Mouse (Mus musculus): ENCODE measurements at regions not wholly inside any gene's neighbourhood (a gene's known extent, or its start where the extent isn't known, plus 50 kb on each side); places are given as distances from the start of the nearest gene placed in this dataset.
"Not testable (repeated sequence)": the region's sequence is repeated elsewhere in the genome, so short reads cannot be mapped to it uniquely, and the experiment has no call there.

DNA sequence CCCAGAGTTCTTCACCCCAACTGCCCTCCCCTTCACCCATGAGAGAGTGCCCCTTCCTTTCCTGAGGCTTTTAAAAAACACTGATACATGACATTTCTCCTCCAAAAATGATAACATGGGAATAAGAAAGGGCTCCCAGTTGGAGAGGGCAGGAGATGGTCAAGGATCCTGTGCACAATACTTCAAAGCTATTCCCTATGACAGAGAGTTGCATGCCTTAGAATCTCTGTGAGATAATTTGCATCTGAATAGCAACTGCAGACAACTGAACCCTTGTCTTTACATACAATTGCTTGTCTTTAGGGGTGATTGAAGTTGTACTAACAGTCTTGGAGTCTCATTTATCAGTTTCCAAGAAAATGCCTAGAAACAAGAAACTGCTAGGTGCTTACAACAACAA is 610.7 kb upstream of the Adam24 start:
- no peaks in the 10 kb centered on the region for H3K4me1 ChIP-seq
- H3K36me3 ChIP-seq, result no peaks in the 10 kb centered on the region
- H3K4me3 ChIP-seq, result no peak overlapping the region
- H3K4me2 ChIP-seq, result no peak overlapping the region
- H3K27ac ChIP-seq, result no peak overlapping the region
- no peaks in the 10 kb centered on the region for H3K9me3 ChIP-seq
- no peak for ATAC-seq (ENCODE audit: borderline replicate concordance, extremely low read depth, low FRiP score, low TSS enrichment)
- no peaks in the 10 kb centered on the region for H3K27me3 ChIP-seq
- no peak overlapping the region for H3K9ac ChIP-seq

GRCm38 (mm10) chr8:40071131-40071530 is 603.7 kb upstream of the Adam24 start:
- H3K4me2 ChIP-seq, result no peak overlapping the region
- 64% methylated on average over 2 of the region's 2 CpGs for WGBS
- H3K27ac ChIP-seq, result no peak overlapping the region
- no peak for ATAC-seq (ENCODE audit: borderline replicate concordance, extremely low read depth, low FRiP score, low TSS enrichment)
- no peaks in the 10 kb centered on the region for H3K9me3 ChIP-seq
- H3K9ac ChIP-seq, result no peak overlapping the region
- H3K27me3 ChIP-seq, result no peaks in the 10 kb centered on the region
- no peaks in the 10 kb centered on the region for H3K4me1 ChIP-seq
- no peak overlapping the region for H3K4me3 ChIP-seq
- H3K36me3 ChIP-seq, result no peaks in the 10 kb centered on the region

DNA sequence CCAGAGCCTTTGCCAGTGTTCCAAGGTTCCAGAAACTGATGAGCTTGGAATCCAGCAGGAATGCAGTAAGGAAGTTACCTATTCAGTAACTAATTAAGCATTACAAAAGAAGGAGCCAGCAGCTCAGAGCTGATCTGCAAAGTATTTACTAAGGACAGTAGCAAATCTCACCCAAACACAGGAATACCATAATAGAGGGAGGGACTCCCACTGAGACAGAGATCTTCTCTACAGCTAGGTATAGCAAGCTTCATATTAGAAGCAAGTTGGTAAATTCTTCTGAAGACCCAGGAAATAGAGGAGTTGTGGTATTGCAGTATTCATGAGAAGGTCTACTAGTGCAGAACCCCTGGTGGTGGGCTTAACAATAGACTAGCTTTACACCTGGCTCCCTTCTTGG is 593.9 kb upstream of the Adam24 start:
- not testable (repeated sequence) for H3K4me1 ChIP-seq; H3K27ac ChIP-seq; H3K36me3 ChIP-seq; H3K9me3 ChIP-seq; H3K27me3 ChIP-seq; H3K9ac ChIP-seq; ATAC-seq (ENCODE audit: borderline replicate concordance, extremely low read depth, low FRiP score, low TSS enrichment); H3K4me2 ChIP-seq; H3K4me3 ChIP-seq

DNA sequence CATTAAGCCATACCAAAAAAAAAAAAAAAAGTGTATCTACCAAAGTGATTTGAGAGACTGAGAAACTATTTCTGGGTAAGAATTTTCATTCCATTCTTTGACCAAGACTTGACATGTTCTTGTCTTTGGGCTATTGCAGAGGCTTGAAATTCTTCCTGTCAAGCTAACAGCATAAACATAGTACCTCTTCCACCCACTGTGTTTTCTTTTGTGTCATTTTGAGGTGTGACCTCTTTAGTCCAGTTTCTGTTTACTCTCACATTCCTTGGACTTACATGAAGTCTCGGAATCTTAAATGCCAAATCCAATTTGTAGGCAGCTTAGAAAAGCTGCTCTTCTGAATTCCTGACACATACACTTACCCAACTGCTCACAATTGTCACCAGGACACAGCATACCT is 590.7 kb upstream of the Adam24 start:
- 20% methylated on average over 1 of the region's 1 CpGs for WGBS
- H3K27ac ChIP-seq, result no peak overlapping the region

GRCm38 (mm10) chr8:40089377-40089776 is 585.5 kb upstream of the Adam24 start:
- Histone ChIP-seq H3K4me3 (no peak overlapping the region), H3K4me1 (no peaks in the 10 kb centered on the region), H3K27me3 (no peaks in the 10 kb centered on the region), H3K36me3 (no peaks in the 10 kb centered on the region), H3K9ac (no peak overlapping the region), H3K4me2 (no peak overlapping the region), H3K27ac (no peak overlapping the region), H3K9me3 (no peaks in the 10 kb centered on the region)
- WGBS, result 78% methylated on average over 4 of the region's 4 CpGs
- no peak for ATAC-seq (ENCODE audit: borderline replicate concordance, extremely low read depth, low FRiP score, low TSS enrichment)

More for the DNA sequence above, 590.7 kb upstream of the Adam24 start:
- Histone ChIP-seq H3K9me3 (no peaks in the 10 kb centered on the region), H3K36me3 (no peaks in the 10 kb centered on the region), H3K9ac (no peak overlapping the region), H3K4me2 (no peak overlapping the region), H3K4me1 (no peaks in the 10 kb centered on the region), H3K4me3 (no peak overlapping the region), H3K27me3 (no peaks in the 10 kb centered on the region)
- no peak for ATAC-seq (ENCODE audit: borderline replicate concordance, extremely low read depth, low FRiP score, low TSS enrichment)

GRCm38 (mm10) chr8:40124402-40124801 is 550.5 kb upstream of the Adam24 start:
- no peaks in the 10 kb centered on the region for H3K36me3 ChIP-seq
- H3K9me3 ChIP-seq, result no peaks in the 10 kb centered on the region
- no peaks in the 10 kb centered on the region for H3K4me1 ChIP-seq
- no peak overlapping the region for H3K27ac ChIP-seq
- H3K4me3 ChIP-seq, result no peak overlapping the region
- H3K4me2 ChIP-seq, result no peak overlapping the region
- H3K9ac ChIP-seq, result no peak overlapping the region
- 77% methylated on average over 3 of the region's 3 CpGs for WGBS
- no peaks in the 10 kb centered on the region for H3K27me3 ChIP-seq
- ATAC-seq (ENCODE audit: borderline replicate concordance, extremely low read depth, low FRiP score, low TSS enrichment), result no peak

DNA sequence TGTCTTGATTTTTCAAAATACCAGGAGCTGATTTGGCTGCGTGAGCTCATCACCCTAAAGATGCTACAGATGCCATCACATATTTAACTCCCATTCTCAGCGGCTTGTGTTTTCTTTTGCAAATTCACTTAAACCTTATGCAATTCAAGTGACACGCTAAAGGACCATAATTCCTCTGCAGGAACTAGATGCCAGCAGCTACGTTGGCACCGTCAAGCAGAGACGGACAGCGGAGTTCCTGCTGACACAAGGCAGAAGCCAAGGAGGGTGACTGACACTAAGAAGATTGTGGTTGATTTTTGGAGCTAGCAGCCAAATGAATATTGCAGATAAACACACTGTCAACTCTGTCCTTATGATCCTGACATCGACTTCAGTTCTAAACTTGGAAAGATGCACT is 547.7 kb upstream of the Adam24 start:
- no peak overlapping the region for H3K4me2 ChIP-seq
- no peak overlapping the region for H3K9ac ChIP-seq
- H3K27ac ChIP-seq, result no peak overlapping the region
- no peak for ATAC-seq (ENCODE audit: borderline replicate concordance, extremely low read depth, low FRiP score, low TSS enrichment)
- H3K9me3 ChIP-seq, result no peaks in the 10 kb centered on the region
- H3K36me3 ChIP-seq, result no peaks in the 10 kb centered on the region
- H3K4me1 ChIP-seq, result no peaks in the 10 kb centered on the region
- WGBS, result 77% methylated on average over 8 of the region's 8 CpGs
- H3K4me3 ChIP-seq, result no peak overlapping the region
- H3K27me3 ChIP-seq, result no peaks in the 10 kb centered on the region

DNA sequence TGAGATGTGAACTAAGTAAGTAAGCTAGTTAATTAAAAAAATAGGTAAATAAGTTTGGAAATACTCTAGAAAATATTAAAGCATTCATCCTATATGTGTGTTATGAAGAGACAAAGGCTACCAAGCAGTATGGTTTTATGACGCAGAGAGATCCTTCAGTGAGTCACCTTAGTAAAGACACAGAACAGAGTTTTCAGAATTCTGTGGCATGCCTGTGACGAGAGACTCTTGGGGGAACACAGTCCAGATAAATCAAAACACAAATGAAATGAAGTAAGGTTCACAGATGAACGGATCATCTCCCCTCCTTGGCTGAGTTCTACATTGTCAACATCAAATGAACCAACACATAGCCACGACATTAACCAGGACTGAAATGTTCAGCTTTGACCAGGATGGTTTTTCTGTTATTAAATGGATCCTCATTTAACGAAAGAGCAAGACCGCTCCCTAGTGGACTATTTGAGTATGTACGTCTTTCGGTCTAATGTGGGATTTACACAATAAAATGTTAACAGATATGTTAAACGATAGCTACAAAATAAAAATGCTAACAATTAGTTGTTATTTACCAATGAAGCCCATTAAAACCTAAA is 542.1 kb upstream of the Adam24 start:
- Histone ChIP-seq H3K9me3 (no peaks in the 10 kb centered on the region), H3K27me3 (no peaks in the 10 kb centered on the region), H3K4me2 (no peak overlapping the region), H3K4me3 (no peak overlapping the region), H3K36me3 (no peaks in the 10 kb centered on the region), H3K4me1 (no peaks in the 10 kb centered on the region), H3K27ac (no peak overlapping the region), H3K9ac (no peak overlapping the region)
- WGBS, result 21% methylated on average over 9 of the region's 9 CpGs
- ATAC-seq (ENCODE audit: borderline replicate concordance, extremely low read depth, low FRiP score, low TSS enrichment), result no peak

GRCm38 (mm10) chr8:40150911-40151797 is 523.7 kb upstream of the Adam24 start:
- H3K4me3 ChIP-seq, result no peak overlapping the region
- H3K9me3 ChIP-seq, result no peaks in the 10 kb centered on the region
- no peak overlapping the region for H3K27ac ChIP-seq
- ATAC-seq (ENCODE audit: borderline replicate concordance, extremely low read depth, low FRiP score, low TSS enrichment), result peak; percentile 52; the same call in 1 of the 2 replicates
- 16% methylated on average over 21 of the region's 21 CpGs for WGBS
- peak overlapping the region; percentile 40 for H3K4me2 ChIP-seq
- H3K36me3 ChIP-seq, result no peaks in the 10 kb centered on the region
- no peaks in the 10 kb centered on the region for H3K27me3 ChIP-seq
- no peak overlapping the region for H3K9ac ChIP-seq
- no peaks in the 10 kb centered on the region for H3K4me1 ChIP-seq

DNA sequence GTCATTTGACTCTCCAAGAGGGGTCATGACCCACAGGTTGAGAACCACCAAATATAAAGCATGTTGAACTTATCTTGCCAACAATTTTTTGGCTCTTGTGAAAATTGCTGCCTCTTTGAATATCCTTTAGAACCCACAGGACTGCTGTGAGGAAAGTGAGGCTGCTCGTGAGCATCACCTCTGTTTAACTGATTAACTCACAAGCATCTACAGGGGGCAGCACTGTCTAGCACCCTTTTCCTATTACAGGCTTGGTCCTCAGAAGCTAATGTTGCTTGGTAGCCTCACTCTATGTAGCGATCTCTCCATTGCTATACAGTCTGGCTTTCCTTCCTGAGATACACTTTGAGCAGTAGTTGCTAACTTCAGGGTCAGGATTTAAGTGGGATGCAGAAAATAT is 522.4 kb upstream of the Adam24 start:
- 59% methylated on average over 2 of the region's 2 CpGs for WGBS
- no peaks in the 10 kb centered on the region for H3K36me3 ChIP-seq
- no peak overlapping the region for H3K4me2 ChIP-seq
- H3K9me3 ChIP-seq, result no peaks in the 10 kb centered on the region
- H3K9ac ChIP-seq, result no peak overlapping the region
- H3K27ac ChIP-seq, result no peak overlapping the region
- ATAC-seq (ENCODE audit: borderline replicate concordance, extremely low read depth, low FRiP score, low TSS enrichment), result no peak
- H3K4me1 ChIP-seq, result no peaks in the 10 kb centered on the region
- no peaks in the 10 kb centered on the region for H3K27me3 ChIP-seq
- H3K4me3 ChIP-seq, result no peak overlapping the region

DNA sequence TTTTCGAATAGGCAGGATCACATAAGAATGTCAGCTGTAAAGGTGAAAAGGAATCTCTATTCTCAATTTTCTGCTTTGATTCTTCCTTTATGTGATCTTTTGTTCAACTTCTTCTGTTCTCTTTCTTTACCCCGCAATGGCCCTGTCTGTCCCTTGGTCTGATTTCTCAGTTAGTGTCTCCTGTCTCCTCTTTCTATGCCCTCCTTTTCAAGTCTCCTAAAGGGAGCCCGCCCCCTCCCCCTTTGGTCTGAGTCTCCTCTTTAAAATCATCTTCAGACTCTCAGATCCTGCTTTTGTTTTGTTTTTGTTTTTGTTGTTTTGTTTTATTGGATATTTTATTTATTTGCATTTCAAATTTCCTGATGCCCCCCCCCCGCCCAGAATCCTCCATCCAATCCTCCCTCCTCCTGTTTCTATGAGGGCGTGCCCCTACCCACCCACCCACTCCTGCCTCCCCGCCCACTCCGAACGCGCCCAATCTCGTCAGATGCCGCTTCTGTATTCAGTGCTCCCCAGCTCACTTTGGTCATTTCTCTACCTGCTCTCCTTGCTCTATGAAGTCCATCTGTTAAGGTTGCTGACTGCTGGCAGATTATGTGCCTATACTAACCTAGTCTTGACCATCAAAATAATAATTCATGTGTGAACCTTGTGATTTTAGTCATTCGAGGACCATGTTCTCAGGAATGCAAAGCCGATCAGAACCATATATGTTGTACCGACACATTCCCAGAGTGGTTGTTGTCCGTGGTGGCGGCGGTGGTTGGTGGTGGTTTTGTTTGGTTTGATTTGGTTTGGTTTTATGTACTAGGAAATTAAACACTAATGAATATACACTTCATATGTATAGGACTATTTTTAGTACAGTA is 487.9 kb upstream of the Adam24 start:
- no peaks in the 10 kb centered on the region for H3K27me3 ChIP-seq
- 37% methylated on average over 16 of the region's 17 CpGs for WGBS
- H3K4me1 ChIP-seq, result no peaks in the 10 kb centered on the region
- ATAC-seq (ENCODE audit: borderline replicate concordance, extremely low read depth, low FRiP score, low TSS enrichment), result no peak
- H3K4me3 ChIP-seq, result 0 out of 2 replicates have a peak overlapping the region, but pooled peaks have one; percentile 7
- no peak overlapping the region for H3K27ac ChIP-seq
- peak overlapping the region; percentile 35 for H3K4me2 ChIP-seq
- H3K36me3 ChIP-seq, result no peaks in the 10 kb centered on the region
- no peaks in the 10 kb centered on the region for H3K9me3 ChIP-seq
- H3K9ac ChIP-seq, result no peak overlapping the region

- no peaks in the 10 kb centered on the region for H3K36me3 ChIP-seq
- no peak overlapping the region for H3K9ac ChIP-seq
- no peak for ATAC-seq (ENCODE audit: borderline replicate concordance, extremely low read depth, low FRiP score, low TSS enrichment)
- 1% methylated on average over 5 of the region's 5 CpGs for WGBS
- H3K27ac ChIP-seq, result no peak overlapping the region
- no peak overlapping the region for H3K4me3 ChIP-seq
- no peaks in the 10 kb centered on the region for H3K4me1 ChIP-seq
- H3K4me2 ChIP-seq, result peak overlapping the region; percentile 35; the same call in 1 of the 2 replicates
- no peaks in the 10 kb centered on the region for H3K9me3 ChIP-seq
- no peaks in the 10 kb centered on the region for H3K27me3 ChIP-seq
These were observed 487.3 kb upstream of the Adam24 start for GRCm38 (mm10) chr8:40187584-40187934.

Data from lung, embryonic 15.5 days (tissue).